Mouse (Mus musculus) gastrocnemius, postnatal 36 days (tissue): Measurements from ENCODE around the gene Gm5622. TPM values are rescaled to one million over a fixed set of nuclear protein-coding genes. Genes with fewer than 3 reads are reported as not detected.
"Not testable (repeated sequence)": the region's sequence is repeated elsewhere in the genome, so short reads cannot be mapped to it uniquely, and the experiment has no call there.

ENCODE experiments used
- DNase-seq, 2 experiments: peaks; one replicate each; pipeline ENCODE4 v3.0.0; 2022
- intact Hi-C: fragments of 180-260 bp; cut with DNase I; formaldehyde crosslinking; loops from one replicate; pipeline ENCODE4 v1.15.1; 2025
- long read RNA-seq, 2 experiments: library from polyadenylated mRNA; stranded (forward); transcript quantifications; one replicate each; pipeline ENCODE4 v2.0.0; 2021
- total RNA-seq, 2 experiments: library from RNA; stranded (reverse); gene quantifications; 2 replicates each; pipeline ENCODE4 v1.2.3; 2021

Gm5622 gene
- not detected for total RNA-seq
- long read RNA-seq, experiment 1, result 0 reads
- long read RNA-seq, experiment 2, result 0 reads

DNA sequence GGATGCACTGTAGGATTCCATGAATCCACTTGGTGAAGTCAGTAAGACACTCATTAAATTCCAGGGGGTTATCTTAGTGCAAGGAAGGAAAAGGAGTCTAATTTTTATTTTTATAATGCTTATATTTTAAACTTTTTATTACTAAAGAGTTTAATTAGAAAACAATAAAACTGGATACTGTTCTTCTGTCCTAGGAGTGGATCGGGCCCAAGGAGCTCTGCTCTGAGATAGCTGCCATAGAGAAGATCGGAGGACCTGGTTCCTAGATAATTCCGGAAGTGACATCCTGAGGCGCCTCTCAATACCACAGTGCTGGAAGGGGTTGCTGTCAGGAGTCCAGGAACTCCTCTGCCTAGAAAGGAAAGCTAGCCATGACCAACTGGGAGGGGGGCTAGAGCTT, at the start of gene Gm5622:
Gene Gm5622 (plus strand): TSS at position 301 of the 400 bp plus-strand sequence.
- intact Hi-C loops, result no loop called here
- DNase-seq, result no peak

DNA sequence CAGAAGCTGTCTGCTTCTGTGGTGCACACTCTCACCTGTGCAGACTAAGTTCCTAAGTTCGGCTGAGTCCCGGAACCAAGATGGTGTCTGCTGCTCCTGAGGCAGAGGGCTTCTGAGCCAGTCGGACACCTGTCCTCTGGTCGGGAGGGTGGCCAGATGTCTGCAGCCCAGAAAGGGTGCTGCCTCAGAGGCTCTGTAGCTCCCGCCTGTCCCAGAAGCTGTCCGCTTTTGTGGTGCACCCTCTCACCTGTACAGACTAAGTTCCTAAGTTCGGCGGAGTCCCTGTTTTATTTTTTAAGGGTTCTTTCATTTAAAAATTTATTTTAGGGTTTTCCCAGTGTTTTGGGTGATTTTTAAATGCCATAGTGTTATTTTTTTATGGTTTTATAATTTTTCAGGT, 45.2 kb upstream of the Gm5622 start:
- intact Hi-C loops, result no loop called here
- no peak for DNase-seq

- intact Hi-C loops, DNase-seq: not testable (repeated sequence)
These were observed 21.4 kb downstream of the Gm5622 start, which contains the start of gene Gm17175 for GRCm38 (mm10) chr14:51573963-51574362. Gm17175 (minus strand) TSS chr14:51574063.

DNA sequence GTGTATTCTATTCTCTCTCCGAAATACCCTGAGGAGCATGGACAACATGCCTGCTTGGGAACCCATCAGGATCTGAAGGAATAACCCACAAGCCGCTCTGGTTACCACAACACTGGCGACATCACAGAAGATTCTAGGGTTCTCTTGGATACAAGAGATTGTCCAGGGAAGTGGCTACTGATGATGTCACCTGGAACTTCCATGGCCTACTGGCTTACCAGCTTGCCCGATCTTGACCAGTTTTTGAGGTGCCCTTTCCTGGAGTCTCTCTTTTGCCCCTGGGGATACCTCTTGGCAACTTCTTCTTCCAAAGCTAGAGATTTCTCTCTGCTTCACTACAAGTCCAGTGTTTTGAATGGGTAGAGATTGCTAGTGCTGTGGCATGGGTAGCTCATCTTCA, 39.4 kb downstream of the Gm5622 start, which contains the start of gene Gm17174:
Gene Gm17174 (minus strand): TSS at position 101 of the 400 bp plus-strand sequence.
- intact Hi-C loops, DNase-seq: not testable (repeated sequence)

- DNase-seq, result no peak
- intact Hi-C loops, result no loop called here
These were observed 58.6 kb downstream of the Gm5622 start, which contains the start of gene Gm17078 for GRCm38 (mm10) chr14:51611210-51611609. Gm17078 (minus strand) TSS chr14:51611310.

GRCm38 (mm10) chr14:51632426-51632825, 79.8 kb downstream of the Gm5622 start:
- intact Hi-C loops, result not testable (repeated sequence)
- peak in 1 of 2 experiments; percentile 25 for DNase-seq

DNA sequence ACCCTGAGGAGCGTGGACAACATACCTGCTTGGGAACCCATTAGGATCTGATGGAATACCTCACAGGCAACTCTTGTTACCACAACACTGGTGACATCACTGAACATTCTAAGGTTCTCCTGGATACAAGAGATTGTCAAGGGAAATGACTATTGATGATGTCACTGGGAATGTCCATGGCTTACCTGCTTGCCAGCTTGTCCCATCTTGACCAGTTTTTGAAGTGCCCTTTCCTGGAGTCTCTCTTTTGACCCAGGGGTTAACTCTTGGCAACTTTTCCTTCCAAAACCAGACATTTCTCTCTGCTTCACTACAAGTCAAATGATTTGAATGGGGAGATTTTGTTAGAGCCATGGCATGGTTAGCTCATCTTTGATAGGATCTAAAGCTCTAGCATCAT, 83.0 kb downstream of the Gm5622 start, which contains the start of gene Gm4181:
Gene Gm4181 (minus strand): TSS at position 101 of the 400 bp plus-strand sequence.
- intact Hi-C loops, DNase-seq: not testable (repeated sequence)

DNA sequence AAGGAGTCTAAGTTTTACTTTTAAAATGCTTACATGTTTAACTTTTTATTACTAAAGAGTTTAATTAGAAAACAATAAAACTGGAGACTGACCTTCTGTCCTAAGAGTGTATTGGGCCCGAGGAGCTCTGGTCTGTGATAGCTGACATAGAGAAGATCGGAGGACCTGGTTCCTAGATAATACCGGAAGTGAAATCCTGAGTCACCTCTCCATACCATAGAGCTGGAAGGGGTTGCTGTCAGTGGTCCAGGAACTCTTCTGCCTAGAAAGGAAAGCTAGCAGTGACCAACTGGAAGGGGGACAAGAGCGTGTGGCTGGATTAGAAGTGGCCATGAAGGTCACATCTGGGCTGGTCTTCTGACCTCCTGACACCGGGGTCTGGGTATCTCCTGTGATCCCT, 124.7 kb downstream of the Gm5622 start:
- intact Hi-C loops, result no loop called here
- DNase-seq, result no peak

GRCm38 (mm10) chr14:51695368-51695767, 142.8 kb downstream of the Gm5622 start, which contains the start of gene Gm17079:
Gm17079 (minus strand) TSS chr14:51695468.
- DNase-seq, intact Hi-C loops: not testable (repeated sequence)

Other genes with a start within 250 kb of the Gm5622 start
- not detected for gene Gm7247, start 191.0 kb upstream of the Gm5622 start, total RNA-seq
- gene Vmn2r88, start 142.0 kb upstream of the Gm5622 start, total RNA-seq, result not detected
- gene Vmn2r89, start 100.9 kb upstream of the Gm5622 start, total RNA-seq, result not detected
- not detected for gene Gm17175, start 21.3 kb downstream of the Gm5622 start, total RNA-seq
- gene Gm17174, start 39.3 kb downstream of the Gm5622 start, total RNA-seq, result not detected
- gene Gm17078, start 58.5 kb downstream of the Gm5622 start, total RNA-seq, result not detected
- gene Gm4181, start 82.9 kb downstream of the Gm5622 start, total RNA-seq, result not detected
- gene Gm17079, start 142.7 kb downstream of the Gm5622 start, total RNA-seq, result not detected
- not detected for gene Gm5800, start 164.4 kb downstream of the Gm5622 start, total RNA-seq
- gene Ang4, start 220.8 kb downstream of the Gm5622 start, total RNA-seq, result not detected
- not detected for gene AY358078, start 247.3 kb downstream of the Gm5622 start, total RNA-seq